Mouse (Mus musculus): Measurements from ENCODE around the gene Sept10.
"Not testable (repeated sequence)": the region's sequence is repeated elsewhere in the genome, so short reads cannot be mapped to it uniquely, and the experiment has no call there.

Gene Sept10

GRCm38 (mm10) chr10:59131926-59132628, 89.6 kb downstream of the Sept10 start:
- DNase-seq (ENCODE audit: low read depth, low spot score): no peak

- no peak for DNase-seq (ENCODE audit: low read depth, low spot score)
Observed at GRCm38 (mm10) chr10:59127637-59128036, 94.0 kb downstream of the Sept10 start.

GRCm38 (mm10) chr10:59125497-59125896, 96.2 kb downstream of the Sept10 start:
- DNase-seq (ENCODE audit: low read depth, low spot score): peak; percentile 36

GRCm38 (mm10) chr10:59119811-59120210, 101.8 kb downstream of the Sept10 start:
- no peak for DNase-seq (ENCODE audit: low read depth, low spot score)

- DNase-seq (ENCODE audit: low read depth, low spot score): no peak
Observed at GRCm38 (mm10) chr10:59119001-59119400, 102.6 kb downstream of the Sept10 start.

GRCm38 (mm10) chr10:59117555-59117954, 104.1 kb downstream of the Sept10 start:
- no peak for DNase-seq (ENCODE audit: low read depth, low spot score)

- no peak for DNase-seq (ENCODE audit: low read depth, low spot score)
Observed at GRCm38 (mm10) chr10:59116331-59116730, 105.3 kb downstream of the Sept10 start.

GRCm38 (mm10) chr10:59115691-59116090, 106.0 kb downstream of the Sept10 start:
- DNase-seq (ENCODE audit: low read depth, low spot score): no peak

GRCm38 (mm10) chr10:59114535-59115291, 106.9 kb downstream of the Sept10 start:
- DNase-seq (ENCODE audit: low read depth, low spot score): no peak

- DNase-seq (ENCODE audit: low read depth, low spot score): no peak
Observed at GRCm38 (mm10) chr10:59113386-59113785, 108.3 kb downstream of the Sept10 start.

GRCm38 (mm10) chr10:59112755-59113154, 108.9 kb downstream of the Sept10 start:
- DNase-seq (ENCODE audit: low read depth, low spot score): no peak

- DNase-seq (ENCODE audit: low read depth, low spot score): no peak
Observed at GRCm38 (mm10) chr10:59110386-59110785, 111.3 kb downstream of the Sept10 start.

GRCm38 (mm10) chr10:59109015-59109414, 112.6 kb downstream of the Sept10 start:
- peak; percentile 81 for DNase-seq (ENCODE audit: low read depth, low spot score)

GRCm38 (mm10) chr10:59106644-59107043, 115.0 kb downstream of the Sept10 start:
- DNase-seq (ENCODE audit: low read depth, low spot score): no peak

GRCm38 (mm10) chr10:59105885-59106284, 115.8 kb downstream of the Sept10 start:
- no peak for DNase-seq (ENCODE audit: low read depth, low spot score)

GRCm38 (mm10) chr10:59104683-59105082, 117.0 kb downstream of the Sept10 start:
- no peak for DNase-seq (ENCODE audit: low read depth, low spot score)

- DNase-seq (ENCODE audit: low read depth, low spot score): not testable (repeated sequence)
Observed at GRCm38 (mm10) chr10:59103076-59103475, 118.6 kb downstream of the Sept10 start.

- no peak for DNase-seq (ENCODE audit: low read depth, low spot score)
Observed at GRCm38 (mm10) chr10:59091988-59092387, 129.7 kb downstream of the Sept10 start.

Measured in A20 (cell line).